Mouse (Mus musculus) hindbrain, embryonic 15.5 days (tissue): ENCODE measurements around the gene Fbln1. TPM values are rescaled to one million over a fixed set of nuclear protein-coding genes. Genes with fewer than 3 reads are reported as not detected.

Source experiments
- ATAC-seq: fragments of 200-750 bp; cut with Nextera tagmentation; 2 replicates; pipeline ENCODE4 v1.8.0; 2017; ENCODE audit warnings: low read depth, moderate number of reproducible peaks, moderate TSS enrichment; ENCODE audit not compliant: low FRiP score
- H3K27ac ChIP-seq: fragments of 300-500 bp; sonication (generic); replicated peaks from 2 replicates; pipeline ENCODE4 v1.5.1; 2015; ENCODE audit warnings: mild to moderate bottlenecking, inconsistent platforms
- H3K27me3 ChIP-seq: fragments of 300-500 bp; sonication (generic); 2 replicates; pipeline ENCODE4 v1.6.1; 2015; ENCODE audit warnings: control low read depth, inconsistent platforms
- H3K36me3 ChIP-seq: fragments of 300-500 bp; sonication (generic); 2 replicates; pipeline ENCODE4 v1.6.1; 2015; ENCODE audit warnings: control low read depth, inconsistent platforms
- H3K4me1 ChIP-seq: fragments of 300-500 bp; sonication (generic); replicated peaks from 2 replicates; pipeline ENCODE4 v1.6.1; 2015; ENCODE audit warnings: control low read depth, inconsistent platforms
- H3K4me2 ChIP-seq: fragments of 300-500 bp; sonication (generic); 2 replicates; pipeline ENCODE4 v1.6.1; 2015; ENCODE audit warnings: moderate library complexity, mild to moderate bottlenecking, inconsistent platforms
- H3K4me3 ChIP-seq: fragments of 300-500 bp; sonication (generic); 2 replicates; pipeline ENCODE4 v1.5.1; 2015; ENCODE audit warnings: mild to moderate bottlenecking, inconsistent platforms
- H3K9ac ChIP-seq: fragments of 300-500 bp; sonication (generic); 2 replicates; pipeline ENCODE4 v1.6.1; 2015; ENCODE audit warnings: inconsistent platforms
- H3K9me3 ChIP-seq: fragments of 300-500 bp; sonication (generic); 2 replicates; pipeline ENCODE4 v1.6.1; 2016; ENCODE audit warnings: control low read depth, inconsistent platforms
- WGBS: fragments of 180-500 bp; shearing (Covaris S2); methylation state at CpG from one replicate; pipeline ENCODE4 v1.1.7; 2015; 5-methylcytosine and 5-hydroxymethylcytosine counted together
- polyA plus RNA-seq: library from polyadenylated mRNA; unstranded; fragments of >200 nt; fragmentation: Nextera tagmentation; extraction: Ambion mirVana; gene quantifications from 2 replicates; pipeline ENCODE4 v1.2.1, GENCODE M21; 2015

Fbln1 gene
- polyA plus RNA-seq, 1 experiment from 2014 or later = 53.6 TPM

GRCm38 (mm10) chr15:85277221-85277620 is 71.5 kb downstream of the Fbln1 start:
- Histone ChIP-seq H3K4me2 (no peak overlapping the region), H3K9me3 (no peaks in the 10 kb centered on the region), H3K9ac (no peak overlapping the region), H3K36me3 (no peaks in the 10 kb centered on the region), H3K27ac (no peak overlapping the region), H3K4me1 (0 out of 2 replicates have a peak, but pooled peaks cover 3% of the 10 kb centered on the region), H3K27me3 (no peaks in the 10 kb centered on the region), H3K4me3 (no peak overlapping the region)
- no peak for ATAC-seq
- WGBS = 92% methylated on average over 8 of the region's 8 CpGs

GRCm38 (mm10) chr15:85278986-85279385 is 73.2 kb downstream of the Fbln1 start:
- H3K4me3 ChIP-seq = no peak overlapping the region
- WGBS = 81% methylated on average over 5 of the region's 5 CpGs
- no peaks in the 10 kb centered on the region for H3K27me3 ChIP-seq
- no peak overlapping the region for H3K4me2 ChIP-seq
- H3K4me1 ChIP-seq = no peaks in the 10 kb centered on the region
- no peak overlapping the region for H3K27ac ChIP-seq
- H3K9me3 ChIP-seq = no peaks in the 10 kb centered on the region
- no peak overlapping the region for H3K9ac ChIP-seq
- ATAC-seq = no peak
- no peaks in the 10 kb centered on the region for H3K36me3 ChIP-seq

- no peak overlapping the region for H3K4me2 ChIP-seq
- H3K27ac ChIP-seq = no peak overlapping the region
- 90% methylated on average over 5 of the region's 5 CpGs for WGBS
- ATAC-seq = no peak
- H3K4me1 ChIP-seq = no peaks in the 10 kb centered on the region
- H3K4me3 ChIP-seq = no peak overlapping the region
- no peak overlapping the region for H3K9ac ChIP-seq
- H3K9me3 ChIP-seq = no peaks in the 10 kb centered on the region
- H3K27me3 ChIP-seq = no peaks in the 10 kb centered on the region
- no peaks in the 10 kb centered on the region for H3K36me3 ChIP-seq
Observed at GRCm38 (mm10) chr15:85282021-85282420, 76.3 kb downstream of the Fbln1 start.

- no peaks in the 10 kb centered on the region for H3K9me3 ChIP-seq
- no peak overlapping the region for H3K4me3 ChIP-seq
- no peaks in the 10 kb centered on the region for H3K27me3 ChIP-seq
- no peak overlapping the region for H3K9ac ChIP-seq
- H3K4me2 ChIP-seq = no peak overlapping the region
- WGBS = 86% methylated on average over 6 of the region's 6 CpGs
- no peak for ATAC-seq
- no peak overlapping the region for H3K27ac ChIP-seq
- no peaks in the 10 kb centered on the region for H3K36me3 ChIP-seq
- no peaks in the 10 kb centered on the region for H3K4me1 ChIP-seq
Observed at GRCm38 (mm10) chr15:85284651-85285050, 78.9 kb downstream of the Fbln1 start.

GRCm38 (mm10) chr15:85294632-85295031 is 88.9 kb downstream of the Fbln1 start:
- H3K27ac ChIP-seq = no peak overlapping the region
- H3K4me1 ChIP-seq = peaks cover 26% of the 10 kb centered on the region
- H3K36me3 ChIP-seq = no peaks in the 10 kb centered on the region
- no peak overlapping the region for H3K9ac ChIP-seq
- no peaks in the 10 kb centered on the region for H3K9me3 ChIP-seq
- ATAC-seq = no peak
- no peaks in the 10 kb centered on the region for H3K27me3 ChIP-seq
- H3K4me3 ChIP-seq = no peak overlapping the region
- no peak overlapping the region for H3K4me2 ChIP-seq
- WGBS = 81% methylated on average over 3 of the region's 3 CpGs

GRCm38 (mm10) chr15:85295544-85295943 is 89.8 kb downstream of the Fbln1 start:
- ATAC-seq = no peak
- Histone ChIP-seq H3K27me3 (no peaks in the 10 kb centered on the region), H3K36me3 (no peaks in the 10 kb centered on the region), H3K4me2 (no peak overlapping the region), H3K4me1 (peaks cover 26% of the 10 kb centered on the region), H3K9ac (no peak overlapping the region), H3K4me3 (no peak overlapping the region), H3K9me3 (no peaks in the 10 kb centered on the region), H3K27ac (peak overlapping the region; percentile 69)
- WGBS = 39% methylated on average over 8 of the region's 8 CpGs

GRCm38 (mm10) chr15:85295977-85296376 is 90.2 kb downstream of the Fbln1 start:
- ATAC-seq = 0 out of 2 replicates have a peak, but pooled peaks have one; percentile 42
- no peaks in the 10 kb centered on the region for H3K36me3 ChIP-seq
- no peak overlapping the region for H3K9ac ChIP-seq
- no peaks in the 10 kb centered on the region for H3K27me3 ChIP-seq
- peak overlapping the region; percentile 69 for H3K27ac ChIP-seq
- no peaks in the 10 kb centered on the region for H3K9me3 ChIP-seq
- H3K4me2 ChIP-seq = no peak overlapping the region
- peaks cover 26% of the 10 kb centered on the region for H3K4me1 ChIP-seq
- H3K4me3 ChIP-seq = no peak overlapping the region
- 14% methylated on average over 2 of the region's 2 CpGs for WGBS

GRCm38 (mm10) chr15:85296538-85296937 is 90.8 kb downstream of the Fbln1 start:
- ATAC-seq = no peak
- no peak overlapping the region for H3K27ac ChIP-seq
- no peaks in the 10 kb centered on the region for H3K9me3 ChIP-seq
- no peaks in the 10 kb centered on the region for H3K36me3 ChIP-seq
- H3K4me3 ChIP-seq = no peak overlapping the region
- H3K9ac ChIP-seq = no peak overlapping the region
- no peak overlapping the region for H3K4me2 ChIP-seq
- H3K4me1 ChIP-seq = peaks cover 26% of the 10 kb centered on the region
- no peaks in the 10 kb centered on the region for H3K27me3 ChIP-seq
- WGBS = 72% methylated on average over 3 of the region's 3 CpGs

- Histone ChIP-seq H3K4me1 (peaks cover 26% of the 10 kb centered on the region), H3K36me3 (no peaks in the 10 kb centered on the region), H3K27me3 (no peaks in the 10 kb centered on the region), H3K27ac (no peak overlapping the region), H3K4me3 (no peak overlapping the region), H3K4me2 (no peak overlapping the region), H3K9ac (no peak overlapping the region), H3K9me3 (no peaks in the 10 kb centered on the region)
- 65% methylated on average over 17 of the region's 17 CpGs for WGBS
- ATAC-seq = no peak
Observed at GRCm38 (mm10) chr15:85298167-85298781, 92.5 kb downstream of the Fbln1 start.

GRCm38 (mm10) chr15:85298946-85299345 is 93.2 kb downstream of the Fbln1 start:
- Histone ChIP-seq H3K4me1 (peaks cover 26% of the 10 kb centered on the region), H3K27ac (no peak overlapping the region), H3K4me3 (no peak overlapping the region), H3K27me3 (no peaks in the 10 kb centered on the region), H3K36me3 (no peaks in the 10 kb centered on the region), H3K9me3 (no peaks in the 10 kb centered on the region), H3K4me2 (no peak overlapping the region), H3K9ac (no peak overlapping the region)
- no peak for ATAC-seq
- WGBS = 87% methylated on average over 9 of the region's 9 CpGs

- no peak overlapping the region for H3K27ac ChIP-seq
- WGBS = 58% methylated on average over 4 of the region's 4 CpGs
- ATAC-seq = no peak
Observed at GRCm38 (mm10) chr15:85303241-85303640, 97.5 kb downstream of the Fbln1 start.

GRCm38 (mm10) chr15:85303976-85304375 is 98.2 kb downstream of the Fbln1 start:
- no peak overlapping the region for H3K4me3 ChIP-seq
- no peaks in the 10 kb centered on the region for H3K9me3 ChIP-seq
- no peak for ATAC-seq
- H3K4me2 ChIP-seq = no peak overlapping the region
- no peak overlapping the region for H3K27ac ChIP-seq
- no peaks in the 10 kb centered on the region for H3K4me1 ChIP-seq
- H3K36me3 ChIP-seq = no peaks in the 10 kb centered on the region
- no peaks in the 10 kb centered on the region for H3K27me3 ChIP-seq
- 86% methylated on average over 4 of the region's 4 CpGs for WGBS
- H3K9ac ChIP-seq = no peak overlapping the region

More at GRCm38 (mm10) chr15:85303241-85303640, 97.5 kb downstream of the Fbln1 start:
- H3K9ac ChIP-seq = no peak overlapping the region
- no peak overlapping the region for H3K4me2 ChIP-seq
- no peaks in the 10 kb centered on the region for H3K9me3 ChIP-seq
- peaks cover 2% of the 10 kb centered on the region for H3K4me1 ChIP-seq
- no peak overlapping the region for H3K4me3 ChIP-seq
- no peaks in the 10 kb centered on the region for H3K36me3 ChIP-seq
- no peaks in the 10 kb centered on the region for H3K27me3 ChIP-seq
